Mouse (Mus musculus) hindbrain, embryonic 15.5 days (tissue): ENCODE data around the gene Spp1. TPM values are rescaled to one million over a fixed set of nuclear protein-coding genes. Genes with fewer than 3 reads are reported as not detected.

Experiments
- ATAC-seq: fragments of 200-750 bp; cut with Nextera tagmentation; 2 replicates; pipeline ENCODE4 v1.8.0; 2017; ENCODE audit warnings: low read depth, moderate number of reproducible peaks, moderate TSS enrichment; ENCODE audit not compliant: low FRiP score
- H3K27ac ChIP-seq: fragments of 300-500 bp; sonication (generic); replicated peaks from 2 replicates; pipeline ENCODE4 v1.5.1; 2015; ENCODE audit warnings: mild to moderate bottlenecking, inconsistent platforms
- H3K27me3 ChIP-seq: fragments of 300-500 bp; sonication (generic); 2 replicates; pipeline ENCODE4 v1.6.1; 2015; ENCODE audit warnings: control low read depth, inconsistent platforms
- H3K36me3 ChIP-seq: fragments of 300-500 bp; sonication (generic); 2 replicates; pipeline ENCODE4 v1.6.1; 2015; ENCODE audit warnings: control low read depth, inconsistent platforms
- H3K4me1 ChIP-seq: fragments of 300-500 bp; sonication (generic); replicated peaks from 2 replicates; pipeline ENCODE4 v1.6.1; 2015; ENCODE audit warnings: control low read depth, inconsistent platforms
- H3K4me2 ChIP-seq: fragments of 300-500 bp; sonication (generic); 2 replicates; pipeline ENCODE4 v1.6.1; 2015; ENCODE audit warnings: moderate library complexity, mild to moderate bottlenecking, inconsistent platforms
- H3K4me3 ChIP-seq: fragments of 300-500 bp; sonication (generic); 2 replicates; pipeline ENCODE4 v1.5.1; 2015; ENCODE audit warnings: mild to moderate bottlenecking, inconsistent platforms
- H3K9ac ChIP-seq: fragments of 300-500 bp; sonication (generic); 2 replicates; pipeline ENCODE4 v1.6.1; 2015; ENCODE audit warnings: inconsistent platforms
- H3K9me3 ChIP-seq: fragments of 300-500 bp; sonication (generic); 2 replicates; pipeline ENCODE4 v1.6.1; 2016; ENCODE audit warnings: control low read depth, inconsistent platforms
- WGBS: fragments of 180-500 bp; shearing (Covaris S2); methylation state at CpG from one replicate; pipeline ENCODE4 v1.1.7; 2015; 5-methylcytosine and 5-hydroxymethylcytosine counted together
- polyA plus RNA-seq: library from polyadenylated mRNA; unstranded; fragments of >200 nt; fragmentation: Nextera tagmentation; extraction: Ambion mirVana; gene quantifications from 2 replicates; pipeline ENCODE4 v1.2.1, GENCODE M21; 2015

Spp1 gene
- polyA plus RNA-seq, 1 experiment from 2014 or later, result 7.7 TPM

DNA sequence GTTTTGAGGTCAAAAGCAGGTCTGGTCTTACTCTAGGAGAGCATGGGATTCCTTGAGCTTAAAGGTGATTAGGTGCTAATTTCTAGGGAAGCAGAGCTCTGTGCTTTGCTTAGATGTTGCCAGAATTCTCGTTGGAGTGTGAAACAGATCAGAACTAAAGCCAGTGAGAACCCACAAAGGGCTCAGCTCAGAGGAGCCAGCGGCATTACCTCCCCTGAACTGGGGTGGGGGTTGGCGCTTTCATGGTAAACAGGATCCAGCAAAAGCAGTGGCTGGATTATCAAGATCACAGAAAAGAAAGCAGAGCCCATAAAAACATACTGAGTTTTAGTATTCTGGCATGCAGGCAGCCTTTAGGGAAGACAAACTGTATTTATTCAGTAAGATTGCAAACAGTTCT lies 28.2 kb upstream of the Spp1 start:
- Histone ChIP-seq H3K27me3 (no peaks in the 10 kb centered on the region), H3K4me3 (no peak overlapping the region), H3K36me3 (no peaks in the 10 kb centered on the region), H3K4me1 (0 out of 2 replicates have a peak, but pooled peaks cover 4% of the 10 kb centered on the region), H3K4me2 (no peak overlapping the region), H3K27ac (no peak overlapping the region), H3K9me3 (no peaks in the 10 kb centered on the region), H3K9ac (no peak overlapping the region)
- WGBS, result 38% methylated on average over 3 of the region's 3 CpGs
- ATAC-seq, result no peak

DNA sequence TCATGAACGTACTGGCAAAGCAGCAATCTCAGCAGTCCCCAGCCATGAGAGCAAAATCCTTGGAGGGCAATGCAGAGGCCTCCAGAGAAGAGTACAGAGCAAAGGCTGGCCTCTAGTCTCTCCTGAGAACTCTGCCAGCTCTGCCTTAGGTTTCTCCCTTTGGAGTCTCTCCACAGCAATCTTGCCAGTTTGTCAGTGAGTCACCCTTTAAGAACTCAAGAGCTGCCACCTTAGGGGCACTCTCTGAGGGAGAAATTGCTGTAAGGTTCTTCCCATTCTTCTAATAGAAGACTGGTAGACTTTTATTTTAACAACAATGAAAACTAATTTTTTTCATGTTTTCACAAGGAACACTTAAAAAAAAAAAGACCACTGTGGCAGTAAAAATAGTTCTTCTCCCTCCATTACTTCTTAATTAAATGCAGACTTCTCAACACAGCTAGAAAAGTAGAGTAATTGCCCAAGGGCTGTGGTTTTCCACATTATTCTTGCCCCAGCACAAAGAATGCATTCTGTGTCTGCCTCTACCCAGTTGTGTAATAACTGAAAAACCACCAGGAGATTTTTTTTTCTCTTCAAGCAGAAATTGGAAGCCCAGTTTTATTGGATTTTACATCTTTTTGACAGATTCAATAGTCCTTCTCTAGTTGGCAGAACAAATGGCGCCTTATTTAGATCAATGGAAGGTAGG lies 27.2 kb upstream of the Spp1 start:
- no peaks in the 10 kb centered on the region for H3K9me3 ChIP-seq
- ATAC-seq, result no peak
- H3K27ac ChIP-seq, result no peak overlapping the region
- no peaks in the 10 kb centered on the region for H3K36me3 ChIP-seq
- no peaks in the 10 kb centered on the region for H3K27me3 ChIP-seq
- H3K4me2 ChIP-seq, result no peak overlapping the region
- 64% methylated on average over 2 of the region's 2 CpGs for WGBS
- no peak overlapping the region for H3K4me3 ChIP-seq
- H3K9ac ChIP-seq, result no peak overlapping the region
- H3K4me1 ChIP-seq, result 0 out of 2 replicates have a peak, but pooled peaks cover 4% of the 10 kb centered on the region

DNA sequence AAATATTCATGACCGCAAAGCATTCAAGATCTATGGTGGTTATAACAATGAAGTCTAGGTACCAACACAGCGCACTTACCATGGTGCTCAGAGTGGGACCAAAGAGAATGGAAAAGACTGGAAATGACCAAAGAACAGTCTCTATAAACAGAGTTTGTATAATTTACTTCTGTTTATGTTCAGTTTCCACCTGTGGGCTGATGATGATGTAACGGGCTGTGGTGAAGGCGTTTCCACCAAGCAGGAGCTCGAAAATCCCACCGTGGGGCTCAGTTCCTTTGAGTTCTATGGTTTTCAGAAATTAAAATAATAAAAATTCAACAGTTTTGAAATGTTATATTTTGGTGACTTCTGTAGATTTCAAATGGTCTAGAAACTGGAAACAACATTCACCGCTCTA lies 26.4 kb upstream of the Spp1 start:
- H3K4me1 ChIP-seq, result 0 out of 2 replicates have a peak, but pooled peaks cover 4% of the 10 kb centered on the region
- H3K9ac ChIP-seq, result no peak overlapping the region
- H3K36me3 ChIP-seq, result no peaks in the 10 kb centered on the region
- WGBS, result 97% methylated on average over 7 of the region's 7 CpGs
- no peak for ATAC-seq
- H3K27ac ChIP-seq, result no peak overlapping the region
- no peaks in the 10 kb centered on the region for H3K27me3 ChIP-seq
- H3K4me3 ChIP-seq, result no peak overlapping the region
- H3K9me3 ChIP-seq, result no peaks in the 10 kb centered on the region
- no peak overlapping the region for H3K4me2 ChIP-seq

DNA sequence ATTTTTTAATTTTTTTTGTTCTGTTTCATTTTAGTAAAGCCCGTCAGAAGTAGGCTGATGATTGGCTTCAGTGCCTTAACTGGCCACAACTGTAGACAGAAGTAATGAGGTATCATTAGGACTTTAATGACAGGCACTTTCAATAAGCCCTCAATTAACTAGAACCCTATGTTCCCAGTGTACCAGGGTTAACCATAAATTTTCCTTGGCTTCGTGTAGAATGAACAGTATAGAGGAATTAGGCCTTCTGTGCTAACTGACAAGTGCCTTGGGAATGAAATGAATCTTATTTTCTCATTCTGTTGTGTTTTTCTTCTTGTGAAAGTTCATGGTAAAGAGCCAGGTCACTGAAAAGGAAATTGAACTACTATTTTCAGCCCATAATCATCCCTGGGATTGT lies 18.9 kb upstream of the Spp1 start:
- Histone ChIP-seq H3K9ac (no peak overlapping the region), H3K27ac (no peak overlapping the region), H3K36me3 (no peaks in the 10 kb centered on the region), H3K4me1 (no peaks in the 10 kb centered on the region), H3K9me3 (no peaks in the 10 kb centered on the region), H3K4me3 (no peak overlapping the region), H3K27me3 (no peaks in the 10 kb centered on the region), H3K4me2 (no peak overlapping the region)
- WGBS, result 79% methylated on average over 2 of the region's 2 CpGs
- no peak for ATAC-seq

DNA sequence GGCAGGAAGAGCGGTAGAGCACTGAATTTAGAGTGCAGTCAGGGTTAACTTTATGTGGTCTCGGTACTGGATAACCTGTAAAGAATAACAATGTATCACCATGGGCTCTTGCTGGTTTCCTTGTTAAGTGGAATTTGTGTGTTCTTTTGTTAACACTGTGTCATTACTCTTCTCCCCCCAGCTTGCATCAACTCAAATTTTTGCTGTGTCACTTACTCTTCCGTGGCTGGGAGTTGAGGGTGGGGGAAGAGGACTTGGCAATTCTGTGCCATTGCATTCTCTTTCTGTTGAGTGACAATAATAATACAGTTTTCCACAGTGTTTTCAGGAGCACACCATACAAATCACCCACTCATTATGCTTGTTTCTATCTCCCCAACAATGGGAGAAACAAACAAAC lies 17.9 kb upstream of the Spp1 start:
- ATAC-seq, result no peak
- 69% methylated on average over 3 of the region's 3 CpGs for WGBS
- H3K27me3 ChIP-seq, result no peaks in the 10 kb centered on the region
- no peak overlapping the region for H3K27ac ChIP-seq
- no peak overlapping the region for H3K9ac ChIP-seq
- no peaks in the 10 kb centered on the region for H3K9me3 ChIP-seq
- H3K4me1 ChIP-seq, result no peaks in the 10 kb centered on the region
- no peak overlapping the region for H3K4me3 ChIP-seq
- no peak overlapping the region for H3K4me2 ChIP-seq
- H3K36me3 ChIP-seq, result no peaks in the 10 kb centered on the region

DNA sequence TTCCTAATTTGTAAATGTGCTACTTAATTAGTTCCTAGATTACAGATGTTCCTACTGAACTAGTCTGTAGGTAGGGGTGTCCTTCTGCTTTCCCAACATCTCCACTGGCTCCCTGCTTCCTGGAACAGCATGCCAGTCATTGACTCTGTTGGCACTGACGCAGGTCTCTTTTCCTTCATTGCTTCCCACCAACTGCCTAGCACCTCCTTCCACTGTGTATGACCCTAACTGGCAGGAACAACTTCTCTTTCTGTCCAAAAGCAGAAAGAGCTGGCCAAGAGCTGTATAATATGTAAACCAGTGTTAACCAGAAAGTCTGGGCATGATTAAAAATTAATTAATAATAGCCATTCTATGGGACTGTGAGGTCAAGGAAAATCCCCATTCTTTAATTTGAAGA lies 17.2 kb upstream of the Spp1 start:
- no peak for ATAC-seq
- no peaks in the 10 kb centered on the region for H3K9me3 ChIP-seq
- no peak overlapping the region for H3K4me3 ChIP-seq
- no peaks in the 10 kb centered on the region for H3K27me3 ChIP-seq
- no peak overlapping the region for H3K27ac ChIP-seq
- no peak overlapping the region for H3K4me2 ChIP-seq
- no peaks in the 10 kb centered on the region for H3K36me3 ChIP-seq
- H3K9ac ChIP-seq, result no peak overlapping the region
- H3K4me1 ChIP-seq, result no peaks in the 10 kb centered on the region
- 93% methylated on average over 1 of the region's 1 CpGs for WGBS

DNA sequence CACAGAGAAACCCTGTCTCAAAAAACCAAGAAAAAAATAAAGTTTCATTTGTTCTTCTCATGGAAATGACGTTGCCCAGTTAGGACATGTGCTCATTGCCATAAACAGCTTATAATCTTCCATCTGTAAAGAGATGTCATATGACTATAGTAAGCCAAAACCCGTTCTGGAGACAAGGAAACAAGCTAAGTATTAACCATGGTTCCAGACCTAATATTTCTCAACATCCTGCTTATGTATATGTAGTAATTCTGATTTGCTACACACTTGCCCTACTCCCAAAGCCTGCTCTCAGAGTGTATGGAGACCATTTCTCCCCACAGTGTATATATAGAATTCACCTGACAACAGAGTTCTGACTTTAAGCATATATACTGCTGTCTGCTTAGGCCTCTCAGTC lies 12.9 kb upstream of the Spp1 start:
- Histone ChIP-seq H3K36me3 (no peaks in the 10 kb centered on the region), H3K4me2 (no peak overlapping the region), H3K27ac (no peak overlapping the region), H3K9ac (no peak overlapping the region), H3K4me1 (no peaks in the 10 kb centered on the region), H3K27me3 (no peaks in the 10 kb centered on the region), H3K9me3 (no peaks in the 10 kb centered on the region), H3K4me3 (no peak overlapping the region)
- 80% methylated on average over 2 of the region's 2 CpGs for WGBS
- no peak for ATAC-seq

DNA sequence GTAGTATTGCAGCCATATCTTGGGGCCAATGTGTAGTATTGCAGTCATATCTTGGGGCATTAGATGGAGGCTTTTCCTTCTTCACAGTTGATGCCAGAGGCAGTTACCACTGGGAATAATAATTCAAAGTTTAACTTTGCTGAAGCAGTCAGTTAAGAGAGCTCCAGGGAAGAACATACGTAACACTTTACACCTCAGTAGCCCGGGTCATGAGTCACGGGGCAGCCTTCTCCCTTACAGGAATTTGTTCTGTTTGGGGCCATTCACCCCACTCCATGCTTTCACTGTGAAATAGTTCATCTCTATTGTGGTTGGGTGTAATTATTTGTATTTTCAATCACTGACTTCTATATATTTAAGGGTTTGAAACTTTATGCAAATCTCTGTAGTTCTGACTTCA lies 11.1 kb upstream of the Spp1 start:
- H3K9ac ChIP-seq, result no peak overlapping the region
- no peak overlapping the region for H3K4me3 ChIP-seq
- 86% methylated on average over 3 of the region's 3 CpGs for WGBS
- no peak overlapping the region for H3K27ac ChIP-seq
- no peaks in the 10 kb centered on the region for H3K4me1 ChIP-seq
- H3K27me3 ChIP-seq, result no peaks in the 10 kb centered on the region
- ATAC-seq, result no peak
- H3K36me3 ChIP-seq, result no peaks in the 10 kb centered on the region
- H3K4me2 ChIP-seq, result no peak overlapping the region
- H3K9me3 ChIP-seq, result no peaks in the 10 kb centered on the region

DNA sequence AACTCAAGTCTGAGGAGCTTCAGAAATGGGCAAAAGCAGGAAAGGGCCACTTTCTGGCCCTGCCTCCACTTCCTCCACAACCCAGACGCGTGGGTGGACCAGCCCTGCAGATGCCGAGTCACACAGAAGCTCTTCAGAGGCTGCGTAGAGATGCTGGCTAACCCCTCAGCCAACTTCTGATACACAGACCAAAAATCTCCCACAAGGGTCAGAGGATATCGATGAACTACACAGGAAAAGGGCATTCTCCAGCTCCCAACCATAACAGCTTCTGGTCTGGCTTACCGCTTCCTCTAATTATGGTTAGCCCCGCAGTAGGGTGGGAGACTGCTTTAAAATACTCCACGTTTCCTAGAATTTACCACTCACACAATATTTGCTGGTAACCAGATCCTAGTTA lies 9.0 kb upstream of the Spp1 start:
- H3K27ac ChIP-seq, result no peak overlapping the region
- H3K9me3 ChIP-seq, result no peaks in the 10 kb centered on the region
- H3K27me3 ChIP-seq, result no peaks in the 10 kb centered on the region
- no peak overlapping the region for H3K4me2 ChIP-seq
- 91% methylated on average over 8 of the region's 8 CpGs for WGBS
- H3K4me1 ChIP-seq, result no peaks in the 10 kb centered on the region
- no peak overlapping the region for H3K4me3 ChIP-seq
- H3K9ac ChIP-seq, result no peak overlapping the region
- no peaks in the 10 kb centered on the region for H3K36me3 ChIP-seq
- no peak for ATAC-seq

DNA sequence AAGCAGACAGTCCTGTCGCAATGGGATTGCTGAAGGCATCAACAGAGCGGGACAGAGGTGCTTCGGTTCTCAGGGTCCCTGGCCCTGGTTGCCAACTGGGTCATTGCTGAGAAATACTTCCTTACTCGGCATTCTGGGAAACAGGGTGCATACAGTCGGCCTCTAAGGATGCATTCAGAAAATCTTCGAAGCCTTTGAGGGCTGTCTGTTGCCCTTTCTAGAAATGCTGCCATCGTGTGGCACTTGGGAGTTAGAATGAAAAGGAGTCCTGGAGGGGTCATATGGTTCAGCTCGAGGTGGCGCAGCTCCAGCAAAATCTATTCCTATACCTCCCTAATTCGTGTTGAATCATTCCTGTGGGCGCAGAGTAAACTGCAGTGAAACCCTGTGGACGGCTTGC lies 2.0 kb upstream of the Spp1 start:
- Histone ChIP-seq H3K27me3 (no peaks in the 10 kb centered on the region), H3K9ac (no peak overlapping the region), H3K4me2 (no peak overlapping the region), H3K4me1 (no peaks in the 10 kb centered on the region), H3K36me3 (no peaks in the 10 kb centered on the region), H3K27ac (no peak overlapping the region), H3K9me3 (no peaks in the 10 kb centered on the region), H3K4me3 (no peak overlapping the region)
- WGBS, result 47% methylated on average over 12 of the region's 12 CpGs
- no peak for ATAC-seq

DNA sequence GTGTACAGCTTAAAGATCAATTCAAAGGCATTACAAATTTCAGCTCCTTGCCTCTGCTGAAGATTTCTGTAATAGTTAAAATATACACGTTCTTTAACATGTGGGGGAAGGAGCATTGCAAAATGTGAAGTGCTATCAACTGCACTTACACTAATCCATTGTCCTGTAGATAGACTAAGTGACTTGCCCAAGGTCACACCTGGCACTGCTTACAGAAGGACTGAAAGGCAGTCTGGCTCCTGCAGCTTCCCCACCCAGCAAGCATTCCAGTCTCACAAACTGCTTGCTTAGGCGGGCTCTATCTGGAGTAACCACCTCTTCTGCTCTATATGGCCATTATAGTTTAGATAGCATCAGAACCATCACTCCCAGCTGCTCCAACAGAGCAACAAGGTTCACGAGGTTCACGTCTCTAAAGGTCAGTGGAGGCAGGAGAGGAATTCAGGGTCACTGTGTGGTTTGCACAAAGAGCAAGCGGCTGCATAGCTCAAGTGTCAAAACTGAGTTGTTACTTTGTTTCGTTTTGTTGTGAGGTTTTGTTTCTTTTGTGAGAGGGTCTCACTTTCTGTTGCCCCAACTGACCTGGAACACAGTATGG lies 851 bp upstream of the Spp1 start:
- no peak for ATAC-seq
- Histone ChIP-seq H3K4me3 (no peak overlapping the region), H3K36me3 (no peaks in the 10 kb centered on the region), H3K9ac (no peak overlapping the region), H3K4me1 (no peaks in the 10 kb centered on the region), H3K9me3 (no peaks in the 10 kb centered on the region), H3K4me2 (no peak overlapping the region), H3K27ac (no peak overlapping the region), H3K27me3 (no peaks in the 10 kb centered on the region)
- 48% methylated on average over 6 of the region's 6 CpGs for WGBS

GRCm38 (mm10) chr5:104436406-104437076 lies 1.6 kb downstream of the Spp1 start:
- no peaks in the 10 kb centered on the region for H3K9me3 ChIP-seq
- no peak overlapping the region for H3K4me3 ChIP-seq
- H3K4me1 ChIP-seq, result no peaks in the 10 kb centered on the region
- no peaks in the 10 kb centered on the region for H3K27me3 ChIP-seq
- ATAC-seq, result no peak
- no peak overlapping the region for H3K27ac ChIP-seq
- H3K9ac ChIP-seq, result no peak overlapping the region
- H3K36me3 ChIP-seq, result no peaks in the 10 kb centered on the region
- WGBS, result 87% methylated on average over 7 of the region's 7 CpGs
- no peak overlapping the region for H3K4me2 ChIP-seq
